Mouse (Mus musculus): ENCODE results near the gene Vezt. TPM values are rescaled to one million over a fixed set of nuclear protein-coding genes. Genes with fewer than 3 reads are reported as not detected.

The Vezt gene
- total RNA-seq, 2 experiments from 2014 or later: 20.4 to 21.2 TPM

DNA sequence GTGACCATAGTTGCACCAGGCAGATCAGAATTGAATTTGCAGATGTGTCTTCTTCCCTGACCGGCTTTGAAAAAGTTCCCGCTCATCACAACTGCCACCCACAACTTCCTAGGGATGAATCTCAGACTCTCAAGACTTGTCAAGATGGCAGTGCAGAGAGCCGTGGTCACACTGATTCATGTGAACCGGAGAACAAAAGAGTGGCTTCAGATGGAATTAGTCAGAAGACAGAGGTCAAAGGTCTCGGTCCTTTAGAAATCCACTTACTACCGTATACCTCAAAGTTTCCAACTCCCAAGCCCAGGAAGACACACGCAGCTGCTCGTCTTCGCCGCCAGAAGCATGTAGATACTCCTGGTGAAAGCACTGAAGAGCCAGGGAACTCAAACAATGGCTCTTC lies 8.3 kb upstream of the Vezt start:
- no peak for DNase-seq
- intact Hi-C loops (cut with DNase I; ENCODE audit: low total_unique reads): no loop called here

DNA sequence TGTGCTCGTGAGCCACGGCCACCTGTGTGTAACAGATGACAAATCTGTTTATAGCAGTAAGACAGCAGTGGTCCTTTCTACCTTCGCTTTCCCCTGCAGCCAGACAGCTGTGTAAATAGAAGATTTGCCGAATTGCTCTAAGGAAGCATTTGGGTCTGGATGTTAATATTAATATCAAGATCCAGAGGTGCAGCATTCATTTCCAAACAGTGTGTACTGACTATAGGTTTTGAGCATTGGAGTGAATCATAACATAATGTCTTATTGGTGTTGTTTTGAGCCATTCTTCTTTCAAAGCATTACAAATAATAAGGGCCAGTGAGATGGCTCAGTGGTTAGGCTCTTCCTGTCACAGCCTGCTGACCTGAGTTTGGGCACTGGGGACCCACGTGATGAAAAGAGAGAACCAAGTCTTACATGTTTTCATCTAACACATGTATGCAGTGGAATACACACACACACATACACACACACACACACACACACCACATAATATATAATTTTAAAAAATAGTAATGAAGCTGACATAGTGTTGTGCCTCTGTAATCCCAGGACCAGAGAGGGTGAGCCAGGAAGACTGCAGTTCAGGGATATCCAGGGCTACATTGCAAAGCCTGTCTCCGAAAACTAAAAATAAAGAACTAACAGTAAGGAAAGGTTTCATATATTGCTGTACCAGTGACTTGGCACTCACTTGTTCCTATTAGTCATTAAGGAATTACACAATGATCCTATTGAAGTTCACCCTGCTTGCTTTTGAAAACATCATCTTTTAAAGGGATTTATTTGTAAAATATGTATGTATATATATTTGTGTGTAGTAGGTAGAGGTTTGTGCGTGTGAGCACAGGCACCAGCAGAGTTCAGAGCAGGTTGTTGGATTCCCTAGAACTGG lies 3.0 kb upstream of the Vezt start:
- DNase-seq: no peak
- intact Hi-C loops (cut with DNase I; ENCODE audit: low total_unique reads): loop anchor here (5.0 kb wide), 1 partner anchor 79 kb away; no protein-coding TSS in a partner anchor

DNA sequence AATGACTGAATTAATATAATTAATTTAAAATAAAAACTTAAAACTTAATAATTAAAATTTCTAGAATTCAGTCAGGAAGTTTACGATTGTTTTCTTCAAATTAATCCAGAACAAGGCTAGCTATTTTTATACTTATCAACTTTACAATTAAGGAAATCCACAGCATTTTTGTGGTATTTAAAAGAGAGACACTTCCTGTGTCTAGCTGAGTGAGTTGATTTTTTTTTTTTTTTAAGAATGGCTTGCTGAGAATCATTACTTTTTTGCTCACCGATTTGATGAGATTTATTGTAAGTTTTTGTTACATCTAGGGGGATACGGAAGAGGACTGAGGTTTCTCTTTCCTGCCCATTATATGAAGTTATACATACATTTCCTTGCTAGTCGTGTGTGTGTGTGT lies 2.0 kb upstream of the Vezt start:
- DNase-seq: no peak
- intact Hi-C loops (cut with DNase I; ENCODE audit: low total_unique reads): loop anchor here (5.0 kb wide), 1 partner anchor 80 kb away; no protein-coding TSS in a partner anchor

DNA sequence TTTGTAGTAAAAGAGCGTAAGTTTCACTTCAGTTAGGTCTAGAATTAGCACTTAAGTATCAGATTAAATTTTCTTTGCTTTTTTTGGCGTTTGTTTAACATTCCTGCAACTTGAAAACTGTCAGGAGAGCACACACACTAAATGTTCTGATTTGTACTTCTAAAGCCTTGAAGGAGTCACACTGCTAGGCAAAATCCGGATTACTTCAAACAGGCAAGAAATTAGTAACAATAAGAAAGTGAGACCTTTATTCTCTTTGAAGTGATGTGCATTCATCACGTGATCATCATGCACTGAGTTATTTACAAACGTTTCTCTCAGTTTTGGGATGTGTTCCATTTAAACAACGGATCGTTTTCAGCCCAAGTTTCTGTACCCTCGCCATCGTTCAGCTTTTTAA lies 1.6 kb upstream of the Vezt start:
- intact Hi-C loops (cut with DNase I; ENCODE audit: low total_unique reads): loop anchor here (5.0 kb wide), 1 partner anchor 80 kb away; no protein-coding TSS in a partner anchor
- no peak for DNase-seq

DNA sequence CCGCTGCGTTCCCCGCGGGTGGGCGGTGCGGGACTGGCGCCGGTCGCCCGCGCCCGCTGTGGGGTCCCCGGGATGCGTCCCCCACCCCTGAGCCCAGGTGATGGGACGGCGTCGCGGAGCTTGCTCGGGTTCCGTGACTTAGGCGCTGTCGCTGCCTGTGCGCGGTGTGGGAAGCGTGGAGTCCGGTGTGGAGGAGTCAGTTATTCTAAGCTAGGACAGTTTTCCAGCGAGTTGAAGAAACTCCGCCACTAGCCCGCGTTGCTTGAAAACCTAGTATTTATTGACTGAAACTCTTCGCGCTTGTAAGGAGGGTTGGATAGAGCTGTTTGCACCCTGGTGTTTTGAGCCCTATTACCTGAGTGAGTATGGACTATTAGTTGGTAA lies 750 bp upstream of the Vezt start:
- intact Hi-C loops (cut with DNase I; ENCODE audit: low total_unique reads): loop anchor here (5.0 kb wide), 1 partner anchor 81 kb away; no protein-coding TSS in a partner anchor
- DNase-seq: no peak

DNA sequence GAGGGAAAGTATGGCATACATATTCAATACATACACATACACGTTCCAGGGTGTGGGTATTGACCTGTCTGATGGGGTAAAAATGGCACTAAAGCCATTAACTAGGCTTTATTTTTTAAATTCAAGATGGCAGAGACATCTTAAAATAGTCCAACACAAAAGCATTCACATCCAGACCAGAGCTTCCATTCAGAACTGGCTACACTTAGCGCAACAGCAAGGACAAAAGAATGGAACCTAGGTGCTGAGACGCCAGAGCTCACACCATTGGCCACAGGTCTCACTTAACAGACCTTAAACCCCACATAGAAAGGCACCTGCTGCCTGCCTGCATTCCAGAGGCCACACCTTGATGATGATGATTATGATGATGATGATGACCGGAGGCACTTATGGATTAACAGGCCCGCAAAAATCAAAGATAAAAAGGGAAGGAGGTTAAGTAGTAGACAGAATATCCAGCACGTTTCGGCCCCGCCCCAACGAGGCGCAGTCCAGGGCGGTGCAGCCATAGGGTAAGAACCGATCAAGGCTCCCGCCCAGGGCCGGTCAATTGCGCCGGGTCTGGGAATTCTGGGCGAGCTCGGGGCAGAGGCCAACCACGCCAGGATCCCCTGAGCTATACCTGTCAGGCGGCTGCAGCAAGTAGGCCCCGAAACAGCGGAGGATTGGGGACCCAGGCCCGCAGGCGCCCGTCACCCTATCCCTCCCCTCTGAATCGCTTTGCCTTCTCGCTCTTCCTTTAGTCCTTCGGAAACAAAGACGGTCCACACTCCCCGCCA lies 550 bp downstream of the Vezt start:
- DNase-seq: peak; percentile 52
- intact Hi-C loops (cut with DNase I; ENCODE audit: low total_unique reads): loop anchor here (5.0 kb wide), 1 partner anchor 82 kb away; no protein-coding TSS in a partner anchor

DNA sequence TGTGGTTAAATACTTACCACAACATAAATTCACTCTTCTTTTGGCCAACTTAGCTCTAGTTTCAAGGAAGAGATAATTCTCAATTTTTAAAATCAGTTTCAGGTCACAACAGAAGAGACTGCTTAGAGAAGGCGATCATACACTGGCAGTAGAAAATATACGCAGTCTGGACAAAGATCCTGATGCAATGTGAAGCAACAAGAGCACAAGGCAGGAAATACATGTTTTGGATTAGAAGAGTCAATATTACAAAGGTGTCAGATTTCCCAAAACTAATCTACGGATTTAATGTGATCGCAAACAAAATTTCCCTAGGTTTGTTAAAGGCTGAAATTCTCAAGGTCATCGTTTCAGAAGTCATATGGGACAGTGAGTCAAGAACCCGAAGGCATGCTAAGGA lies 4.5 kb downstream of the Vezt start:
- intact Hi-C loops (cut with DNase I; ENCODE audit: low total_unique reads): no loop called here
- DNase-seq: no peak

DNA sequence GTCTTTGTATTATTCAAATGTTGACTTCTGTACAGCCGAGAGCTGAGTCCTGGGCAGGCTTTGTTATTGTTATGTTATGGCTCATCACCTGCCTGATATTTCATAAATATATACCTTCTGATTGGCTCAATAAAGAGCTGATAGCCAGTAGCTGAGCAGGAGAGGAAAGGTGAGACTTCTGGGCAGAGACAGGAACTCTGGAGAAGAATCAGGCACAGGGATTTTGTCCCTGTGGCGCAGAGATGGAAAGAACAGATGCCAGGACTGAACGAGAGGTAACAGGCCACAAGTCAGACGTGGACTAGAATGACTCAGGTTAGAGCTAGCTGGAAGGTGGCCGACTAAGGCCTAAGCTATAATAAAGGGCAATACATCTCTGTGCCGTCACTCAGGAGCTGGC lies 7.1 kb downstream of the Vezt start:
- intact Hi-C loops (cut with DNase I; ENCODE audit: low total_unique reads): no loop called here

DNA sequence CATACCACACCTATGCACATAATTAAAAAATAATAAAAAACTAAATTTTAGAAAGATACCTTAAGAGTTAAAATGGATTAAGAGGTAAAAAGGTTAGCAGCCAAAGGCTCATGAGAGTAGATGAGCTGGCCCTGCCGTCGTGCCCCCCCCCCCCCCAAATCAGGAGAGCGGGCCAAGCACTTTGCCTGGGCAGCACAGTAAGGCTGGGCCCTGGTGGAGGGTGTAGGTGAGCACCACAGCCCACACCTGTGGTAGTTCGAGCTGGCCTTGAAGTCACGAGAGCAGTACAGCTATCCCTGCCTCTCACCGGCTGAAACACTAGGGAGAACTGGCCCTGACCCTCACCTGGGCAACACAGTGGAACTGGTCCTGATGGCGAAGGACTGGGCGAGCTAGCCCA lies 10.5 kb downstream of the Vezt start:
- intact Hi-C loops (cut with DNase I; ENCODE audit: low total_unique reads): no loop called here
- DNase-seq: no peak

More for the DNA sequence above, 7.1 kb downstream of the Vezt start:
- no peak for DNase-seq

DNA sequence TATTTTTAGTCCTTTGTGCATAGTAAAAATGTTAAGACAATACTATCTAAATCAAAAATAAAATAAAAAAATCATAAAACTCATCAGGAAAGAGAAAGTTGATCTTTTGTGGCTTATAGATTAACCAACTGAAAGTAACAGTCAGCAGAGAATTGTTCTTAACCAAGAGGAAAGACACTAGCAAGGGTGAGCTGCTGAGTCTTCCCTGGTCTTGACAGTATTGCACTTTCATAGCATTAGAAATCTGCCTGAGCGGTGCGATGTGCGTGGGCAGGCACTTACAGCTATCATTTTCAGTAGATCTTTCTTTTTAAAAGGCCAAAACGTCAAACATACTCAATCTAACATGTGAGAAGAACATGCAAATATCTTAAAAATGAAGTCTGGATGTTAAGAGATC lies 14.6 kb downstream of the Vezt start:
- intact Hi-C loops (cut with DNase I; ENCODE audit: low total_unique reads): no loop called here
- no peak for DNase-seq

DNA sequence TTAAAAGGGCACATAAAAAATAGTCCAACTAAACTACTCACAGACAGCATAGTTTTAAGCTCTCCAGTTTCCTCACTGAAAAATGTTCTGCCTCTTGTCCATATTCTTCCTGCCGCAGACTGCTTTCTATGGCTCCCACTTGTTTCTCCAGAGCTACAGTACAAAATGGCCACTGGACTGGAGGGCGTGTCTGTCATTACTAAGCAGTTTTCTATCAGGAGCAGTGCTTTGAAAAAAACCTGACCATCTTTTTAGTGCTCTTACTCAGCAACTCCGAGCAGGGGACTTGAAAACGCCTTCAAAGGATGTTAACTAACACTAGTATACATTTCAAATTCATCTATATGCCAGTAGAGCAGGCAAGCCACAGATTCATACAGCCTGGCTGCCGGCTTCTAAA lies 15.0 kb downstream of the Vezt start:
- DNase-seq: no peak
- intact Hi-C loops (cut with DNase I; ENCODE audit: low total_unique reads): no loop called here

DNA sequence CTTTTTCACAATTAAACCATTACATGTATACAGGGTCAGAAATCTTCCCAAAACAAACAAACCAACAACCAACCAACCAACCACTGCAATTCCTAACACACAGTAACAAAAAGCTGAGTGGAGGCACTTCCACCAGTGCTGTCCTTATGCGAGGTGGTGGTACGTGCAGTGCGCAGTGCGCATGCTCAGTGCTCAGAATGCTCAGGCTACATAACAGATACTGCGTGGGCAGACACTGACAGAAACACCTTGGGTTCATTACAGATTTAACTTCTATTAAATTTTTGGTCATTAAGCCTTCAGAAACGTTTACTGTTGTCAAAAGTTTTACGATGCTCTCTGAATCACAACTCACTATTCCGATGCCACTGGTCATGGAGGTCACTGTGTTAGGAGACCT lies 18.2 kb downstream of the Vezt start:
- DNase-seq: no peak
- intact Hi-C loops (cut with DNase I; ENCODE audit: low total_unique reads): no loop called here

DNA sequence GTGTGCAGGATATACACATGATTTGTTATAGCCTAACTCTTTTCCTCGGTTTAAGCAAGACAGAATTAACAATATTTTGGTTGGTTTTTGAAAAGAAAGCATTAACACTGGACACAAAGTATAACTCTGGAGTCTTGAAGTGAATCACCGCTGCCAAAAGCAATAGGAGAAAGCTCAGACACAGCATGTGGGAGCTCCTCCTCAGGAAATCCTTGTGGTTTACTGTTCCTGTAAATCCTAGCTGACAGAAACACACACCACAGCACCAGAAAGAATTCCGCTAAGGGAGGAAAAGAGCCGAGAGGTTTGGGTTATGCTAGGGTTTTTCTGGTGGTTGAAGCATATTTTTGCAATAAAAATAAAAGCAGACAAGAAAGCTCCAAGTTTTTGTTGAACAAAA lies 21.4 kb downstream of the Vezt start:
- intact Hi-C loops (cut with DNase I; ENCODE audit: low total_unique reads): no loop called here
- DNase-seq: no peak

DNA sequence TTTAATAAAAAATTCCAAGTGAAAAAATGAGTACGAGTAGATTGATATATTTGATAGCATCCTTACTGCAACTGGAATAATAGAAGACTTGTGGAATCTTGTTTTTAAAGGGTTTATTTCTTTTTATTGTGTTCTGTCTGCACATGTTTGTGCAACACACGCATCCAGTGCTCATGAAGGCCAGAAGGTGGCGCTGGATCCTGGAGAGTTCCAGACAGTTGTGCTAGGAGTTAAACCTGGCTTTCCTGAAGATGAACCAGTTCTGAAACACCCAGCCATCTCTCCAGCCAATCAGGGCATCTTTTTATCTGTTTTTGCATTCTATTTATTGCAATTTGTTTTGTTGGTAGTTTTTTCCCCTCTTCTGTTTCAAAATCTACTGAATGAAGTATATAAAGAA lies 22.4 kb downstream of the Vezt start:
- peak; percentile 39 for DNase-seq
- intact Hi-C loops (cut with DNase I; ENCODE audit: low total_unique reads): no loop called here

DNA sequence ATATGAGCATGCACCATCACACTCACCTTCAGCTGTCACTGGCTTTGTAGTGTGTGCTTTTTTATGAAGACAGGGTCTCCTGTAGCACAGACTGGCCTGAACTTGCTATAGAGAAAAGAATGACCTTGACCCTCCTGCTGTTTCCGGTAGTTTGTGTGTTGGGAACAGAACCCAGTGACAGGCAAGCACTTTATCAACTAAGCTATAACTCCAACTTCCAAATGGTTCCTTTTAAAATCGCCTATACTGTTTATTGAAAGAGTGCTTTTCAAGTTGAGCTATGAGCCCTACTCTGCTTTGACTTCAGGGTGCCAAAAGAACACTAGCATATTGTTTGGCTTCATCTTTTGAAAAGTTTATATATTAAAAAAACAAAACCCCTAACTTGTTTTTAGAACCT lies 24.6 kb downstream of the Vezt start:
- intact Hi-C loops (cut with DNase I; ENCODE audit: low total_unique reads): no loop called here
- no peak for DNase-seq

DNA sequence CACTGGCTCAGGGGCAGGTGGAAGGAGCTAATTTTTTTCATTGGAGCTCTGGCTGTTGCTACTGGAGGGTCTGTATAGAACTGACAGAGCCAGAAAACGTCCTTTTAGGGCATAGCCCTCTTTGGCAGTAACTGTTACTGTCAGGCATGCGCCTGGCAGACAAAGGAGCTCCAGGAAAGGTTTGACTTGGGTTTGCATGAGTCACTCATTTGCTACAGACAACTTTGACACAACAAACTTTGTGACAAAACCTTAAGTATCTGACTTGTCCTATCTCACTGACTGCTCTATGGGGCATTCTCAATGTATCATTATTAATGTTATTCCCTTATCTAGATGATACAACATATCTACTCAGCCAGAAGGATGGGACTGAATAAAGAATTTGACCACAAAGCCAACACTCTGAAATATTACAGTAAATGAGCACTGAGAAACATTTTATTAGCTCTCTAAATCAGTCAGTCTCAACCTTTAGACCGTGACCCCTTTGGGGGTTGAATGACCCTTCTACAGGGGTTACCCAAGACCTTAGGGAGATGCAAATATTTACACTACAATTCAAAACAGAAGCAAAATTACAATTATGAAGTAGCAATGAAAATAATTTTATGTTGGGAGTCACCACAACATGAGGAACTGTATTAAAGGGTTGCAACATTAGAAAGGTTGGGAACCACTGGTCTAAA lies 25.5 kb downstream of the Vezt start:
- intact Hi-C loops (cut with DNase I; ENCODE audit: low total_unique reads): no loop called here
- DNase-seq: no peak

DNA sequence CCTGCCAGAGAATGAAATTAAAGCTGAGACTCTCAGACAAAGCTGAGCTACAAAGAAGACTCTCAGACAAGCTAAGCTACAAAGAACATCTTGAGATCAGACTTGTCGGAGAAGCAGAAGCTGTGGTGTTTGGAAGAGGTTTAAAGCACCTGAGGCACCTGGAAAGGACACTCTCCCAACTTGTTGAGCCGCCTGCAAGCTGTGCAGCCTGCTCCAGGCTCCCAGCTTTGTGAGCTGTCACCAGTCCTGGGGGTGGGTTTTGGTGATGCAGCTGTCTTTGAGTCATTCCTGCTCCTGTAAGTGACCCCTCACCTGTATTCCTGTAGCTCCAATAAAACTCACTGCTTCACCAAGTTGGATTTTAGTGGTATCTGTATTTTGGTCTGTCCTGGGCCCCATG lies 27.3 kb downstream of the Vezt start:
- intact Hi-C loops (cut with DNase I; ENCODE audit: low total_unique reads): no loop called here
- no peak for DNase-seq

DNA sequence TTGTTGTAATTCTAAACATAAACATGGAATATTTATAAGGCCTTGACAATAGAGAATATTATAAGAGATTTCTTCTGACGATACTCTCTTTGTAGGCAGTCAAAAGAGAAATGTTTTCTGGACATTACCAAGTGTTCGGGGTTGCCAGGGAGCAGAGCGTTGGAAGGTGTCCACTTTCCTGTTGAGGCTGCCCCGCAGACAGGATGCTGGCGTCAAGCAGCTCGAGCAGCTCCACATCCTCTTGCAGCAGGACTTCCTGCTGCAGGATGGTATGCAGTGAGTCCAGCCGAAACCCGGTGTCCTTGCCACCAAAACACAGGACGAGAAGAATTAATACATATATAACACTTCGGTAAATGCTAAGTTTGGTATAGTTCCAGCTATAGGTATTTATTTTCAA lies 35.4 kb downstream of the Vezt start:
- DNase-seq: no peak
- intact Hi-C loops (cut with DNase I; ENCODE audit: low total_unique reads): no loop called here

DNA sequence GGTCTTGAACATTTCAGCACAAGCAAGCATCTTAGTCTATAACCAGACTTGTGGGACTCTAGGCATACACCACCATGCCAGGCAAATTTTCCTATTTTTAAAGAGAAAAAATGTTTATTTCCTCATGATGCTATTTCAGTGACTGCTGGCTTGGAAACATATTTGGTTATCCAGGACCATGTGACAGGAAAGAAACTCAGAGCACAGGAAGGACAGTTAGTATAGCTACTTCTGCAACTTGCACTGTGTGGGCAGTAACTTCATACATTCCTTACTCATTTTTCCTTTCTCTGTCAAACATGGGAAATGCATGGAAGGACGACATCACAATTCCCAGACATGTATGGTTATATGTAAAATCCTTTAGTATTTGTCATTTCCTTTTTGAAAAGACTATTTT lies 36.3 kb downstream of the Vezt start:
- DNase-seq: no peak
- intact Hi-C loops (cut with DNase I; ENCODE audit: low total_unique reads): no loop called here

DNA sequence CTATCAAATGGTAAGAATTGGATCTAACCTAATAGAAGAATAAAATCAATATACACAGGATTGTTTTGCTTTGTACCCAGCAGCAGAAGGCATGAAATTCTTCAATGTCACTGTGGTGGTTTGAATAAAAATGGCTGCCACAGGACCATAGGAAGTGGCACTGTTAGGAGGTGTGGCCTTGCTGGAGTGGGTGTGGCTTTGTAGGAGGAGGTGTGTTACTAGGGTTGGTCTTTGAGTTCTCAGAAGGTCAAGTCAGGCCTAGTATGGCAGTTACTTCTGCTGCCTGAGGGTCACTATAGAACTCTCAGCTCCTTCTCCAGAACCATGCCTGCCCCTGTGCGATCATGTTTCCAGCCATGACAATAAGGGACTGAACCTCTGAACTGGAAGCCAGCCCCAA lies 40.5 kb downstream of the Vezt start:
- no peak for DNase-seq
- intact Hi-C loops (cut with DNase I; ENCODE audit: low total_unique reads): no loop called here

Measured in gastrocnemius, postnatal 14 days (tissue).